Mouse (Mus musculus) heart, embryonic 14.5 days (tissue): ENCODE measurements around the gene Med27. TPM values are rescaled to one million over a fixed set of nuclear protein-coding genes. Genes with fewer than 3 reads are reported as not detected.

Experiments
- ATAC-seq: fragments of 200-750 bp; cut with Nextera tagmentation; 2 replicates; pipeline ENCODE4 v1.8.0; 2017; ENCODE audit warnings: low read depth, moderate TSS enrichment; ENCODE audit not compliant: insufficient number of reproducible peaks, insufficient read depth, low FRiP score
- H3K27ac ChIP-seq, 2 experiments: fragments of 200-500 bp in 1 of 2; fragments of 300-500 bp in 1 of 2; sonication (generic) in 1 of 2; replicated peaks in 1 of 2; 2 replicates each; pipeline ENCODE4 v1.5.1; 2012 to 2014; ENCODE audit warnings: low read depth in 2 of 2, low read length in 2 of 2, control low read depth in 1 of 2, mild to moderate bottlenecking in 1 of 2, mixed read lengths in 1 of 2; ENCODE audit not compliant: control insufficient read depth in 1 of 2, insufficient read depth in 1 of 2
- H3K27me3 ChIP-seq: fragments of 300-500 bp; sonication (generic); 2 replicates; pipeline ENCODE4 v1.6.1; 2014; ENCODE audit warnings: mild to moderate bottlenecking, low read length, control low read depth; ENCODE audit not compliant: control insufficient read depth, insufficient read depth
- H3K36me3 ChIP-seq: fragments of 300-500 bp; sonication (generic); 2 replicates; pipeline ENCODE4 v1.6.1; 2014; ENCODE audit warnings: mild to moderate bottlenecking, control low read depth, low read length, mixed read lengths; ENCODE audit not compliant: control insufficient read depth, insufficient read depth
- H3K4me1 ChIP-seq, 2 experiments: fragments of 200-500 bp in 1 of 2; fragments of 300-500 bp in 1 of 2; sonication (generic) in 1 of 2; 2 replicates each; pipeline ENCODE4 v1.6.1; 2012 to 2014; ENCODE audit warnings: low read length in 2 of 2, control low read depth in 1 of 2, mixed read lengths in 1 of 2; ENCODE audit not compliant: control insufficient read depth in 2 of 2, insufficient read depth in 2 of 2
- H3K4me2 ChIP-seq: fragments of 300-500 bp; sonication (generic); 2 replicates; pipeline ENCODE4 v1.6.1; 2014; ENCODE audit warnings: mild to moderate bottlenecking, low read length
- H3K4me3 ChIP-seq, 2 experiments: fragments of 200-500 bp in 1 of 2; fragments of 300-500 bp in 1 of 2; sonication (generic) in 1 of 2; 2 replicates each; pipeline ENCODE4 v1.5.1; 2012 to 2014; ENCODE audit warnings: low read length in 2 of 2, mild to moderate bottlenecking in 2 of 2, control low read depth in 1 of 2, low read depth in 1 of 2, moderate library complexity in 1 of 2; ENCODE audit not compliant: control insufficient read depth in 1 of 2, insufficient read depth in 1 of 2
- H3K9ac ChIP-seq: fragments of 300-500 bp; sonication (generic); 2 replicates; pipeline ENCODE4 v1.6.1; 2014; ENCODE audit warnings: mild to moderate bottlenecking, low read length
- H3K9me3 ChIP-seq: fragments of 300-500 bp; sonication (generic); 2 replicates; pipeline ENCODE4 v1.6.1; 2016; ENCODE audit warnings: low read length, control low read depth; ENCODE audit not compliant: control insufficient read depth
- WGBS: fragments of 180-500 bp; shearing (Covaris S2); extraction: QIAGEN DNeasy Blood & Tissue Kit; methylation state at CpG from one replicate; pipeline ENCODE4 v1.1.7; 2014; 5-methylcytosine and 5-hydroxymethylcytosine counted together
- polyA plus RNA-seq: library from polyadenylated mRNA; unstranded; fragments of >200 nt; fragmentation: Nextera tagmentation; extraction: Ambion mirVana; gene quantifications from 2 replicates; pipeline ENCODE4 v1.2.1, GENCODE M21; 2014

Gene Med27
- polyA plus RNA-seq = 34.5 and 35.6 TPM in 2 replicates

DNA sequence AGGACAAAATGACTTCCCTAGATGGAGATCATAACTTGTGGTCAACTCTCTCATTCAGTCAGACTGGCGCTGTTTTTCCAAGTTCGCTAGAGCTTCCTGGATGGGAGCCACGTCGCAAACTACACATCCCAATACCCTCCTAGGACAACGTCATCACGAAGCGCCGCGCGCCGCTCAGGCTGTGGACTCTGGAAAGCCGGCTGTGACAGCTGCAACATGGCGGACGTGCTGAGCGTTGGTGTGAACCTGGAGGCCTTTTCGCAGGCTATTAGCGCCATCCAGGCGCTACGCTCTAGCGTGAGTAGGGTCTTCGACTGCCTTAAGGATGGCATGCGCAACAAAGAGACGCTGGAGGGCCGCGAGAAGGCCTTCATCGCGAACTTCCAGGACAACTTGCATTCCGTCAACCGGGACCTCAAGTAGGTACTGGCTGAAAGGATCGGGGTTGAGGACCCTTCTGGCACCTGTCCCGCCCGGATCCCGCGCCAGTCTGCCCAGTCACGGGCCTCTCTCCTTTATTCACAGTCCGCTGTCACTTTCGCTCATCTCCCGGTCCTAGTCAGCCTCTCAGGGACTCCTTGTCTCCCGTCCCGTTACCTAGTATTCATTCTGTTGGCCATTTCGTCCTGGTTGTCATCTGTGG is at the start of gene Med27:
Gene Med27 (plus strand): TSS at position 191 of the 643 bp plus-strand sequence.
- H3K27me3 ChIP-seq = no peaks in the 10 kb centered on the region
- peak within 1 kb of the TSS; percentile 68 to 83 for H3K4me3 ChIP-seq
- no peak within 1 kb of the TSS; a peak in 1 of 4 replicates for H3K27ac ChIP-seq
- peak within 1 kb of the TSS; percentile 77 for H3K4me2 ChIP-seq
- H3K4me1 ChIP-seq = peaks cover 2 to 7% of the 10 kb centered on the region in 2 experiments; a peak in 3 of 4 replicates
- peak within 1 kb of the TSS; percentile 80 for H3K9ac ChIP-seq
- no peaks in the 10 kb centered on the region for H3K9me3 ChIP-seq
- H3K36me3 ChIP-seq = peaks cover 20% of the 10 kb centered on the region
- peak; percentile 88 for ATAC-seq
- 1% methylated on average over 41 of the region's 41 CpGs for WGBS

DNA sequence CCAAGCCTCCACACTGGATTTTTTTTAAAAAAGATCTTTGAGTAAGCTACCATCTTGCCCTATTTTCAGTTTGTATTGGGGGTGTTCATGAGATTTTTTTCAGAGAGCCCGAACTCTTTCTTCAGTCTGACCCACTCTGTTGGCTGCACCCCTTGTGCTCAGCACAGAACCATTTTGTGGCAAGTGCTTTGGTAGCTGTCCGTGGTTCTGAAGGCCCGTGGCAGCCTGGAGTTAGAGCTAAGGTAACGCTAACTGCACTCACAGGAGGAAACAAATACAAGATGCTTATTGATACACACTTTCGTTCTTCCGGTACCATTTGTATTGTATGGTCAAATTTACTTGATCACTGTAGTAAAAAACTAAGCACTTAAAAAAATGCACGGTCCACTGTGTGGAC is 36.7 kb upstream of the Med27 start:
- Histone ChIP-seq H3K9ac (no peak overlapping the region), H3K4me3 (no peak overlapping the region), H3K27me3 (no peaks in the 10 kb centered on the region), H3K36me3 (no peaks in the 10 kb centered on the region), H3K27ac (no peak overlapping the region), H3K4me1 (no peaks in the 10 kb centered on the region), H3K4me2 (no peak overlapping the region), H3K9me3 (no peaks in the 10 kb centered on the region)
- ATAC-seq = no peak
- 39% methylated on average over 7 of the region's 7 CpGs for WGBS

DNA sequence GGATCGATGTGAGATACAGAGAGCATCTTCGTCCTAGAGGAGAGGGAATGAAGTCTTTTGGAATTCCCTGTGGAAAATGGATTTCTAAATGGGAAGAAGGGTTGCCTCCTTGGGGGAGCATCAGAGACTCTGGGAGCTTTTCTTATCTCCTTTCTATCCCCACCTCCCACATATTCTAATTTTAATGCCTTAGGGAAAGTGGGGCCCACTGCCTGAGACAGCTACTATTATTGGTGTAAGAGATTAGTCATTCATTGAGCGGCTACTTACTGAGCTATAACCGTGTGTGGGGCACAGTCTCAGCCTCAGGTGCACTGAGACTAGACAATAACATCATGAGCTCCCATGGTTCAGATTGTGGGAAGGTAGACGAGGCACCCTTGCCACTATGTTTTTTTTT is 34.6 kb upstream of the Med27 start:
- no peak overlapping the region for H3K4me3 ChIP-seq
- no peak overlapping the region for H3K27ac ChIP-seq
- no peak overlapping the region for H3K9ac ChIP-seq
- H3K9me3 ChIP-seq = no peaks in the 10 kb centered on the region
- 77% methylated on average over 5 of the region's 5 CpGs for WGBS
- no peaks in the 10 kb centered on the region for H3K27me3 ChIP-seq
- no peak for ATAC-seq
- H3K4me1 ChIP-seq = no peaks in the 10 kb centered on the region
- H3K36me3 ChIP-seq = no peaks in the 10 kb centered on the region
- H3K4me2 ChIP-seq = no peak overlapping the region

DNA sequence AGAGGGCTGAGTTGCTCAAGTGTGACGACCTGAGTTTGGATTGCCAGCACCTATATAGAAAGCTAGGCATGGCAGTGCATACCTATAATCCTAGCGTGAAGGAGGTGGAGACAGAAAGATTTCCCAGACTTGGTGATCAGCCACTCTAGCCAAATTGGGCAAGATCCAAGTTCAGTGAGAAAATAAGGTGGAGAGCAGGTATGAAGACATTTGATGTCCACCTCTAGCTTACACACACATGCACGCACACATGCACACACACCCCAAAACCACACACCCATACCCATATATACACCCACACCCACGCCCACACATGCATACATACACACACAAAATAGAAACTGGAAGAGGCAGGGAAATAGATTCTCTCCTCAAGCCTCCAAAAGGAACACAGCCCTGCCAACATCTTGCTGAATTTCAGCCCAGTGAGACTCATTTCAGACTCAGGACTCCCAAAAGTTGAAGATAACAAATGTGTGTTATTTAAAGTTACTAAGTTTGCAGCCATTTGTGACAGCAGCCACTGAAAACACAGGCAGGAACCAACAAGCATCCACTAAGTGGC is 28.6 kb upstream of the Med27 start:
- Histone ChIP-seq H3K9me3 (no peaks in the 10 kb centered on the region), H3K36me3 (no peaks in the 10 kb centered on the region), H3K9ac (no peak overlapping the region), H3K4me3 (no peak overlapping the region), H3K4me2 (no peak overlapping the region), H3K4me1 (no peaks in the 10 kb centered on the region), H3K27me3 (no peaks in the 10 kb centered on the region), H3K27ac (no peak overlapping the region)
- 68% methylated on average over 4 of the region's 4 CpGs for WGBS
- no peak for ATAC-seq

- no peak for ATAC-seq
- H3K4me1 ChIP-seq = no peaks in the 10 kb centered on the region
- H3K36me3 ChIP-seq = no peaks in the 10 kb centered on the region
- H3K9me3 ChIP-seq = no peaks in the 10 kb centered on the region
- H3K4me3 ChIP-seq = no peak overlapping the region
- H3K9ac ChIP-seq = no peak overlapping the region
- H3K27ac ChIP-seq = no peak overlapping the region
- H3K4me2 ChIP-seq = no peak overlapping the region
- WGBS = 86% methylated on average over 3 of the region's 3 CpGs
- no peaks in the 10 kb centered on the region for H3K27me3 ChIP-seq
Observed at GRCm38 (mm10) chr2:29318596-29318995, 28.0 kb upstream of the Med27 start.

DNA sequence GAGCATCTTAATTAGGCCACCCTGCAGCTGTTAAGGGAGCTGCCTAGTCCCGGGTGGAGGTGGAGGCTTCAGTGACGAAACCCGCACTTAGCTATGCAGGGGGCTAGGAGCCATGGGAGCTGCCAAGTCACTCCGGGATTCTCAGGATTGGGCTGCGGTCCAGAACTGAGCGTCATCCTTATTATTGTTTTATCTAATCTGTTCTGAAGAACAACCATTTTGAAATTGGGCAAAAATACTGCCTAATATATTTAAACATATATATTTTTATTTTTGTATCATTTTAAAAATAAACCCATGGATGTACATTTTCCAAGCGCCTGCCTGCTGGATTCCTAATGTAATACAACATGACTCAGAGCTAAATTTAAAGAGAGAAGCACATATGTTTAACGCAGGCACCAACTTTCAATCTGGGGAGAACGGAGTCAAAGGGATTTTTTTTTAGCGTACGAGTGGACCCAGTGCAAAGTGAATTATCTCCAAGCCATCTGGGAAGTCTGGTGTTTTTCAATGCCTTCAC is 26.3 kb upstream of the Med27 start:
- no peak for ATAC-seq
- H3K4me3 ChIP-seq = no peak overlapping the region
- H3K9me3 ChIP-seq = no peaks in the 10 kb centered on the region
- 54% methylated on average over 11 of the region's 11 CpGs for WGBS
- no peaks in the 10 kb centered on the region for H3K27me3 ChIP-seq
- H3K4me2 ChIP-seq = no peak overlapping the region
- H3K27ac ChIP-seq = no peak overlapping the region
- H3K36me3 ChIP-seq = no peaks in the 10 kb centered on the region
- no peaks in the 10 kb centered on the region for H3K4me1 ChIP-seq
- H3K9ac ChIP-seq = no peak overlapping the region

GRCm38 (mm10) chr2:29320780-29321179 is 25.8 kb upstream of the Med27 start:
- WGBS = 64% methylated on average over 6 of the region's 6 CpGs
- no peak for ATAC-seq
- Histone ChIP-seq H3K27ac (no peak overlapping the region), H3K27me3 (no peaks in the 10 kb centered on the region), H3K9ac (no peak overlapping the region), H3K9me3 (no peaks in the 10 kb centered on the region), H3K36me3 (no peaks in the 10 kb centered on the region), H3K4me2 (no peak overlapping the region), H3K4me3 (no peak overlapping the region), H3K4me1 (no peaks in the 10 kb centered on the region)
